Mouse (Mus musculus): ENCODE measurements around the gene Imp3. TPM values are rescaled to one million over a fixed set of nuclear protein-coding genes. Genes with fewer than 3 reads are reported as not detected.
"Not testable (repeated sequence)": the region's sequence is repeated elsewhere in the genome, so short reads cannot be mapped to it uniquely, and the experiment has no call there.

Gene Imp3
- polyA plus RNA-seq, 1 experiment from 2014 or later, result 42.6 TPM

GRCm38 (mm10) chr9:56900571-56900970 is 36.7 kb upstream of the Imp3 start:
- H3K9ac ChIP-seq, result no peak overlapping the region
- no peaks in the 10 kb centered on the region for H3K27me3 ChIP-seq
- H3K4me2 ChIP-seq, result no peak overlapping the region
- H3K36me3 ChIP-seq (replicated peaks), result no peaks in the 10 kb centered on the region
- ATAC-seq (ENCODE audit: insufficient read depth), result no peak
- H3K27ac ChIP-seq (replicated peaks), result no peak overlapping the region
- no peaks in the 10 kb centered on the region for H3K9me3 ChIP-seq (replicated peaks)
- H3K4me1 ChIP-seq (replicated peaks), result no peaks in the 10 kb centered on the region
- H3K4me3 ChIP-seq (replicated peaks), result no peak overlapping the region
- 21% methylated on average over 9 of the region's 9 CpGs for WGBS (ENCODE audit: insufficient replicate concordance)

- Histone ChIP-seq H3K9me3 (replicated peaks) (no peaks in the 10 kb centered on the region), H3K4me1 (replicated peaks) (no peaks in the 10 kb centered on the region), H3K36me3 (replicated peaks) (no peaks in the 10 kb centered on the region), H3K27ac (replicated peaks) (no peak overlapping the region), H3K4me2 (no peak overlapping the region), H3K27me3 (no peaks in the 10 kb centered on the region), H3K4me3 (replicated peaks) (no peak overlapping the region), H3K9ac (no peak overlapping the region)
- no peak for ATAC-seq (ENCODE audit: insufficient read depth)
- WGBS (ENCODE audit: insufficient replicate concordance), result 49% methylated on average over 8 of the region's 8 CpGs
Measured at GRCm38 (mm10) chr9:56901187-56901586, 36.1 kb upstream of the Imp3 start.

- no peaks in the 10 kb centered on the region for H3K36me3 ChIP-seq (replicated peaks)
- ATAC-seq (ENCODE audit: insufficient read depth), result no peak
- H3K4me2 ChIP-seq, result no peak overlapping the region
- no peaks in the 10 kb centered on the region for H3K9me3 ChIP-seq (replicated peaks)
- WGBS (ENCODE audit: insufficient replicate concordance), result 39% methylated on average over 3 of the region's 3 CpGs
- no peak overlapping the region for H3K4me3 ChIP-seq (replicated peaks)
- no peaks in the 10 kb centered on the region for H3K27me3 ChIP-seq
- no peaks in the 10 kb centered on the region for H3K4me1 ChIP-seq (replicated peaks)
- H3K27ac ChIP-seq (replicated peaks), result no peak overlapping the region
- no peak overlapping the region for H3K9ac ChIP-seq
Measured at GRCm38 (mm10) chr9:56903662-56904061, 33.6 kb upstream of the Imp3 start.

- Histone ChIP-seq H3K27ac (replicated peaks) (no peak overlapping the region), H3K9me3 (replicated peaks) (no peaks in the 10 kb centered on the region), H3K4me3 (replicated peaks) (no peak overlapping the region), H3K9ac (no peak overlapping the region), H3K27me3 (no peaks in the 10 kb centered on the region), H3K4me1 (replicated peaks) (no peaks in the 10 kb centered on the region), H3K4me2 (no peak overlapping the region), H3K36me3 (replicated peaks) (no peaks in the 10 kb centered on the region)
- WGBS (ENCODE audit: insufficient replicate concordance), result 53% methylated on average over 9 of the region's 9 CpGs
- ATAC-seq (ENCODE audit: insufficient read depth), result no peak
Measured at GRCm38 (mm10) chr9:56907549-56907948, 29.7 kb upstream of the Imp3 start.

GRCm38 (mm10) chr9:56909991-56910390 is 27.3 kb upstream of the Imp3 start:
- not testable (repeated sequence) for H3K27ac ChIP-seq (replicated peaks); ATAC-seq (ENCODE audit: insufficient read depth); H3K36me3 ChIP-seq (replicated peaks); H3K9me3 ChIP-seq (replicated peaks); H3K9ac ChIP-seq; H3K4me3 ChIP-seq (replicated peaks); H3K27me3 ChIP-seq; H3K4me2 ChIP-seq; H3K4me1 ChIP-seq (replicated peaks)
- WGBS (ENCODE audit: insufficient replicate concordance), result 33% methylated on average over 4 of the region's 4 CpGs

- no peak overlapping the region for H3K27ac ChIP-seq (replicated peaks)
- H3K9ac ChIP-seq, result no peak overlapping the region
- WGBS (ENCODE audit: insufficient replicate concordance), result 43% methylated on average over 1 of the region's 1 CpGs
- H3K9me3 ChIP-seq (replicated peaks), result no peaks in the 10 kb centered on the region
- H3K4me2 ChIP-seq, result no peak overlapping the region
- ATAC-seq (ENCODE audit: insufficient read depth), result no peak
- no peaks in the 10 kb centered on the region for H3K4me1 ChIP-seq (replicated peaks)
- no peaks in the 10 kb centered on the region for H3K36me3 ChIP-seq (replicated peaks)
- H3K27me3 ChIP-seq, result no peaks in the 10 kb centered on the region
- H3K4me3 ChIP-seq (replicated peaks), result no peak overlapping the region
Measured at GRCm38 (mm10) chr9:56911017-56911416, 26.3 kb upstream of the Imp3 start.

- Histone ChIP-seq H3K4me2 (no peak overlapping the region), H3K27me3 (no peaks in the 10 kb centered on the region), H3K36me3 (replicated peaks) (no peaks in the 10 kb centered on the region), H3K27ac (replicated peaks) (no peak overlapping the region), H3K4me1 (replicated peaks) (no peaks in the 10 kb centered on the region), H3K9me3 (replicated peaks) (no peaks in the 10 kb centered on the region), H3K9ac (no peak overlapping the region), H3K4me3 (replicated peaks) (no peak overlapping the region)
- 75% methylated on average over 9 of the region's 9 CpGs for WGBS (ENCODE audit: insufficient replicate concordance)
- ATAC-seq (ENCODE audit: insufficient read depth), result no peak
Measured at GRCm38 (mm10) chr9:56913991-56914390, 23.3 kb upstream of the Imp3 start.

- Histone ChIP-seq H3K36me3 (replicated peaks) (no peaks in the 10 kb centered on the region), H3K9me3 (replicated peaks) (no peaks in the 10 kb centered on the region), H3K27me3 (no peaks in the 10 kb centered on the region), H3K4me2 (no peak overlapping the region), H3K4me1 (replicated peaks) (no peaks in the 10 kb centered on the region), H3K4me3 (replicated peaks) (no peak overlapping the region), H3K9ac (no peak overlapping the region), H3K27ac (replicated peaks) (no peak overlapping the region)
- no peak for ATAC-seq (ENCODE audit: insufficient read depth)
- WGBS (ENCODE audit: insufficient replicate concordance), result 44% methylated on average over 1 of the region's 1 CpGs
Measured at GRCm38 (mm10) chr9:56915116-56915515, 22.2 kb upstream of the Imp3 start.

GRCm38 (mm10) chr9:56915695-56916410 is 21.4 kb upstream of the Imp3 start:
- no peaks in the 10 kb centered on the region for H3K9me3 ChIP-seq (replicated peaks)
- 62% methylated on average over 5 of the region's 5 CpGs for WGBS (ENCODE audit: insufficient replicate concordance)
- no peaks in the 10 kb centered on the region for H3K4me1 ChIP-seq (replicated peaks)
- no peak overlapping the region for H3K4me3 ChIP-seq (replicated peaks)
- no peaks in the 10 kb centered on the region for H3K36me3 ChIP-seq (replicated peaks)
- no peak overlapping the region for H3K9ac ChIP-seq
- H3K27me3 ChIP-seq, result no peaks in the 10 kb centered on the region
- ATAC-seq (ENCODE audit: insufficient read depth), result no peak
- H3K27ac ChIP-seq (replicated peaks), result no peak overlapping the region
- H3K4me2 ChIP-seq, result no peak overlapping the region

GRCm38 (mm10) chr9:56917131-56917530 is 20.1 kb upstream of the Imp3 start:
- Histone ChIP-seq H3K9me3 (replicated peaks) (no peaks in the 10 kb centered on the region), H3K36me3 (replicated peaks) (no peaks in the 10 kb centered on the region), H3K27ac (replicated peaks) (no peak overlapping the region), H3K4me3 (replicated peaks) (no peak overlapping the region), H3K9ac (no peak overlapping the region), H3K4me2 (no peak overlapping the region), H3K4me1 (replicated peaks) (no peaks in the 10 kb centered on the region), H3K27me3 (no peaks in the 10 kb centered on the region)
- ATAC-seq (ENCODE audit: insufficient read depth), result no peak
- 58% methylated on average over 2 of the region's 2 CpGs for WGBS (ENCODE audit: insufficient replicate concordance)

GRCm38 (mm10) chr9:56918466-56918865 is 18.8 kb upstream of the Imp3 start:
- Histone ChIP-seq H3K4me2 (no peak overlapping the region), H3K9ac (no peak overlapping the region), H3K27ac (replicated peaks) (no peak overlapping the region), H3K4me1 (replicated peaks) (peaks cover 1% of the 10 kb centered on the region; the same call in 1 of the 2 replicates), H3K4me3 (replicated peaks) (no peak overlapping the region), H3K27me3 (no peaks in the 10 kb centered on the region), H3K36me3 (replicated peaks) (no peaks in the 10 kb centered on the region), H3K9me3 (replicated peaks) (no peaks in the 10 kb centered on the region)
- ATAC-seq (ENCODE audit: insufficient read depth), result no peak
- 77% methylated on average over 13 of the region's 13 CpGs for WGBS (ENCODE audit: insufficient replicate concordance)

GRCm38 (mm10) chr9:56922746-56923145 is 14.5 kb upstream of the Imp3 start:
- Histone ChIP-seq H3K4me1 (replicated peaks) (peaks cover 32% of the 10 kb centered on the region), H3K9ac (no peak overlapping the region), H3K27me3 (peaks cover 21% of the 10 kb centered on the region), H3K36me3 (replicated peaks) (no peaks in the 10 kb centered on the region), H3K9me3 (replicated peaks) (no peaks in the 10 kb centered on the region), H3K4me3 (replicated peaks) (no peak overlapping the region), H3K27ac (replicated peaks) (no peak overlapping the region), H3K4me2 (no peak overlapping the region)
- no peak for ATAC-seq (ENCODE audit: insufficient read depth)
- 77% methylated on average over 4 of the region's 4 CpGs for WGBS (ENCODE audit: insufficient replicate concordance)
